Mouse (Mus musculus): ENCODE results near the gene 4930518I15Rik. TPM values are rescaled to one million over a fixed set of nuclear protein-coding genes. Genes with fewer than 3 reads are reported as not detected.

4930518I15Rik gene
- total and polyA plus RNA-seq, 3 experiments, result 0.51 to 0.81 (median 0.72) TPM

DNA sequence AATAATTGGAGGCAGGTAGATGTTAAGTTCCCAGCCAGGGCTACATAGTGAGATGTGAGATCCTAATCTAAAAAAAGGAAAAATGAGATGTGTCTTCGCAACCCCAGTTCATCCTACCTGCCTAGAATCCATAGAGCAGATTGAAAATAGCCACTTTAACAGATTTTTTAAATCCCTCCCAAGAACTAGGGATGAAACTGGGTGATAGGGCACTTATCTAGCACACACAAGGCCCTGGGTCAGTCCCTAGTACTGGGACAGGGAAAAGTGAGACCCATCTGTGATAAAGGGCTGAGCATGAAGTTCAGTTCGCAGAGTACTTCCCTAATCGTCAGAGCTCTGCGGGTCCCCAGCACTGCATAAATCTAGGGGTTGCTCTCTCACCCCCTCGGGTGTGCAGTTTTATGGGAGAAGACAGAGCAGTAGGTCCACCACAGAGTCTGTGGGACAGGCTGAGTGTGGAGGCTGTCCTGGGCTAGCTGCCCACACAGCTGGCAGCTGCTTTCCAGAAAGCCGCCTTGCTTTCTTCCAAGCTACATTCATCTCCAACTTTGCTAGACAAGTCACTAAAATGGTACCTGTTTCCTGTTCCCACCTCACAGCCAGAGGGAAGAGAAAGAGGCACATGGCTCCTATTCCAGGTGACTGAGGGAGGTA, 9.1 kb downstream of the 4930518I15Rik start:
- no peaks in the 10 kb centered on the region for H3K79me2 ChIP-seq (replicated peaks; ENCODE audit: control insufficient read depth, extremely low read depth, insufficient read depth, poor library complexity, severe bottlenecking)
- H3K27me3 ChIP-seq (replicated peaks), result no peaks in the 10 kb centered on the region
- TF ChIP-seq RAD21 (IDR thresholded peaks at IDR 0.05; ENCODE audit: low read depth, low read length), result no peak
- TF ChIP-seq SIN3A (IDR thresholded peaks at IDR 0.05; ENCODE audit: low read length), result no peak
- TF ChIP-seq SMC3 (IDR thresholded peaks at IDR 0.05; ENCODE audit: low read depth, low read length), result no peak
- DNase-seq (ENCODE audit: extremely low read depth), result no peak
- dilution Hi-C loops (cut with MboI; ENCODE audit: extremely low pct_ligation_motif_present, extremely low pct_unique_long_range_greater_than_20kb, low sequenced_read_pairs), result no loop called here
- H3K4me3 ChIP-seq (replicated peaks in 1 of 3; ENCODE audit: low read depth in 2 of 3, low read length in 2 of 3, poor library complexity in 1 of 3), result no peak overlapping the region
- no peak overlapping the region for H3K27ac ChIP-seq (ENCODE audit: insufficient read depth, low read depth)
- in situ Hi-C loops (cut with MboI; ENCODE audit: low pct_ligation_motif_present, low pct_unique_long_range_greater_than_20kb, low sequenced_read_pairs), result no loop called here
- H3K36me3 ChIP-seq (replicated peaks in 1 of 2; ENCODE audit: control insufficient read depth in 1 of 2, insufficient read depth in 1 of 2, low read length in 1 of 2), result peaks cover 20 to 91% of the 10 kb centered on the region in 2 experiments
- no peak overlapping the region for H3K4me2 ChIP-seq (ENCODE audit: insufficient read depth, low read depth, poor library complexity, severe bottlenecking)
- H3K9ac ChIP-seq (ENCODE audit: insufficient read depth, low read depth), result no peak overlapping the region
- no peaks in the 10 kb centered on the region for H3K9me3 ChIP-seq (replicated peaks; ENCODE audit: low read length)
- peaks cover 0 to 11% of the 10 kb centered on the region in 2 experiments; a peak in 1 of 4 replicates for H3K4me1 ChIP-seq (ENCODE audit: control insufficient read depth in 1 of 2, insufficient read depth in 2 of 2)

GRCm38 (mm10) chr2:156847653-156848052, 10.1 kb downstream of the 4930518I15Rik start:
- Histone ChIP-seq H3K27me3 (replicated peaks) (no peaks in the 10 kb centered on the region), H3K4me2 (ENCODE audit: insufficient read depth, low read depth, poor library complexity, severe bottlenecking) (no peak overlapping the region), H3K9ac (ENCODE audit: insufficient read depth, low read depth) (no peak overlapping the region), H3K4me1 (ENCODE audit: control insufficient read depth in 1 of 2, insufficient read depth in 2 of 2) (peaks cover 0 to 20% of the 10 kb centered on the region in 2 experiments; a peak in 2 of 4 replicates), H3K79me2 (replicated peaks; ENCODE audit: control insufficient read depth, extremely low read depth, insufficient read depth, poor library complexity, severe bottlenecking) (peaks cover 6% of the 10 kb centered on the region; the same call in 1 of the 2 replicates), H3K36me3 (replicated peaks in 1 of 2; ENCODE audit: control insufficient read depth in 1 of 2, insufficient read depth in 1 of 2, low read length in 1 of 2) (peaks cover 19 to 93% of the 10 kb centered on the region in 2 experiments), H3K4me3 (replicated peaks in 1 of 3; ENCODE audit: low read depth in 2 of 3, low read length in 2 of 3, poor library complexity in 1 of 3) (no peak overlapping the region), H3K9me3 (replicated peaks; ENCODE audit: low read length) (no peaks in the 10 kb centered on the region), H3K27ac (ENCODE audit: insufficient read depth, low read depth) (no peak overlapping the region)
- dilution Hi-C loops (cut with MboI; ENCODE audit: extremely low pct_ligation_motif_present, extremely low pct_unique_long_range_greater_than_20kb, low sequenced_read_pairs), result no loop called here
- in situ Hi-C loops (cut with MboI; ENCODE audit: low pct_ligation_motif_present, low pct_unique_long_range_greater_than_20kb, low sequenced_read_pairs), result no loop called here
- no peak for TF ChIP-seq SMC3 (IDR thresholded peaks at IDR 0.05; ENCODE audit: low read depth, low read length)
- no peak for TF ChIP-seq USF1 (IDR thresholded peaks at IDR 0.05; ENCODE audit: low read depth, low read length)
- TF ChIP-seq BHLHE40 (IDR thresholded peaks at IDR 0.05; ENCODE audit: low read depth, low read length), result no peak
- no peak for TF ChIP-seq KAT2A (IDR thresholded peaks at IDR 0.05; ENCODE audit: insufficient replicate concordance, low read length)
- no peak for TF ChIP-seq E2F4 (IDR thresholded peaks at IDR 0.05; ENCODE audit: insufficient replicate concordance, low read depth, low read length)
- TF ChIP-seq POLR2A (IDR thresholded peaks at IDR 0.05; ENCODE audit: low read depth, low read length), result no peak
- TF ChIP-seq IRF4 (IDR thresholded peaks at IDR 0.05; ENCODE audit: low read depth, low read length), result no peak
- DNase-seq (ENCODE audit: extremely low read depth), result no peak

DNA sequence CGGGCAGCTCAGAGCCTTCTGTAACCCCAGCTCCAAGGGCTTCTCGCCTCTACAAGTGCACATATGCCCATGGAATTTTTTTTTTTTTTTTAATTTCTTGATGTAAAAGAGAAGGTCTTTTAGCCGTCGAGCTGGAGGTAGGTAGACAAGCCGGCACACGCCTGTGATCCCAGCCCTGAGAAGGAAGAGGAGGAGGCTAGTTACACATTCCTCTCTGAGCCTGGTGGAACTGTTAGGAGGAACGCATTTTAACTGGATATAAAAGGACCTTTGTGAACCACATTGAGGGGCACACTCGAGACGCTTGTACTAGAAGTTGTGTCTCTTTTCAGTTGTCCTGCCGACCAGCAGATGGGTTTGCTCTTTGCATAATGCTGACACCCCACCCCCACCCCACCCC, 13.0 kb downstream of the 4930518I15Rik start:
- no peak overlapping the region for H3K27ac ChIP-seq (ENCODE audit: insufficient read depth, low read depth)
- peaks cover 18% of the 10 kb centered on the region; the same call in 1 of the 2 replicates for H3K79me2 ChIP-seq (replicated peaks; ENCODE audit: control insufficient read depth, extremely low read depth, insufficient read depth, poor library complexity, severe bottlenecking)
- TF ChIP-seq NELFE (IDR thresholded peaks at IDR 0.05; ENCODE audit: low read depth, low read length) (no peak), MXI1 (IDR thresholded peaks at IDR 0.05; ENCODE audit: low read depth, low read length) (no peak), ZMIZ1 (IDR thresholded peaks at IDR 0.05; ENCODE audit: low read depth, low read length) (no peak), EP300 (IDR thresholded peaks at IDR 0.05; ENCODE audit: low read length) (no peak), MAZ (IDR thresholded peaks at IDR 0.05; ENCODE audit: low read depth, low read length) (no peak), ETS1 (conservative IDR thresholded peaks at IDR 0.05; ENCODE audit: low read depth, low read length) (no peak), TCF12 (IDR thresholded peaks at IDR 0.05; ENCODE audit: low read depth, low read length) (no peak), USF2 (conservative IDR thresholded peaks at IDR 0.05; ENCODE audit: low read depth, low read length) (no peak), TBP (conservative IDR thresholded peaks at IDR 0.05; ENCODE audit: low read depth, low read length) (no peak), MAX (IDR thresholded peaks at IDR 0.05; ENCODE audit: low read length) (no peak), ZKSCAN1 (IDR thresholded peaks at IDR 0.05; ENCODE audit: borderline replicate concordance, low read depth, low read length) (no peak), MYC (IDR thresholded peaks at IDR 0.05; ENCODE audit: low read depth, low read length) (no peak), RCOR1 (conservative IDR thresholded peaks at IDR 0.05; ENCODE audit: low read depth, low read length) (no peak), UBTF (IDR thresholded peaks at IDR 0.05; ENCODE audit: low read depth, low read length) (no peak)
- no peaks in the 10 kb centered on the region for H3K27me3 ChIP-seq (replicated peaks)
- no peaks in the 10 kb centered on the region for H3K9me3 ChIP-seq (replicated peaks; ENCODE audit: low read length)
- H3K4me2 ChIP-seq (ENCODE audit: insufficient read depth, low read depth, poor library complexity, severe bottlenecking), result no peak overlapping the region
- dilution Hi-C loops (cut with MboI; ENCODE audit: extremely low pct_ligation_motif_present, extremely low pct_unique_long_range_greater_than_20kb, low sequenced_read_pairs), result no loop called here
- no peak overlapping the region for H3K4me3 ChIP-seq (replicated peaks in 1 of 3; ENCODE audit: low read depth in 2 of 3, low read length in 2 of 3, poor library complexity in 1 of 3)
- H3K4me1 ChIP-seq (ENCODE audit: control insufficient read depth in 1 of 2, insufficient read depth in 2 of 2), result peaks cover 0 to 32% of the 10 kb centered on the region in 2 experiments; a peak in 2 of 4 replicates
- peaks cover 6 to 65% of the 10 kb centered on the region in 2 experiments for H3K36me3 ChIP-seq (replicated peaks in 1 of 2; ENCODE audit: control insufficient read depth in 1 of 2, insufficient read depth in 1 of 2, low read length in 1 of 2)
- in situ Hi-C loops (cut with MboI; ENCODE audit: low pct_ligation_motif_present, low pct_unique_long_range_greater_than_20kb, low sequenced_read_pairs), result no loop called here
- no peak for DNase-seq (ENCODE audit: extremely low read depth)
- H3K9ac ChIP-seq (ENCODE audit: insufficient read depth, low read depth), result no peak overlapping the region

Measured in CH12.LX (cell line).